Mouse (Mus musculus) hematopoietic stem cell, adult 5-6 weeks (primary cell): Measurements from ENCODE around the gene Smim4. TPM values are rescaled to one million over a fixed set of nuclear protein-coding genes. Genes with fewer than 3 reads are reported as not detected.

Experiments
- ATAC-seq, 2 experiments: fragments of 125-278 bp in 1 of 2; replicated peaks in 1 of 2; 2 replicates each; pipeline ENCODE4 v1.8.0; 2016 to 2017; ENCODE audit warnings: inconsistent platforms in 2 of 2, mild to moderate bottlenecking in 2 of 2, moderate number of reproducible peaks in 2 of 2, low read depth in 1 of 2, moderate TSS enrichment in 1 of 2; ENCODE audit not compliant: low FRiP score in 2 of 2, poor library complexity in 2 of 2, severe bottlenecking in 2 of 2, insufficient read depth in 1 of 2, low TSS enrichment in 1 of 2
- total RNA-seq: library from RNA; stranded (forward); fragments of 172-1452, 232-1000 nt; gene quantifications from 2 replicates; pipeline ENCODE4 v1.2.3, GENCODE M21; 2017

The Smim4 gene
- total RNA-seq, 1 experiment from 2014 or later = 60.0 TPM

- no peak for ATAC-seq
These were observed 50.1 kb downstream of the Smim4 start for GRCm38 (mm10) chr14:31078597-31079208.

GRCm38 (mm10) chr14:31069086-31069733, 59.5 kb downstream of the Smim4 start:
- no peak for ATAC-seq

GRCm38 (mm10) chr14:31062277-31062676, 66.5 kb downstream of the Smim4 start:
- ATAC-seq = no peak

- ATAC-seq = no peak; a peak in 1 of 4 replicates
These were observed 82.9 kb downstream of the Smim4 start for GRCm38 (mm10) chr14:31045817-31046216.

GRCm38 (mm10) chr14:31045296-31045695, 83.5 kb downstream of the Smim4 start:
- ATAC-seq = no peak

Other genes with a start within 250 kb of the Smim4 start
- gene Mustn1, start 249.8 kb downstream of the Smim4 start, total RNA-seq = not detected in 2 replicates
- 0.06 TPM in 1 of 2 replicates, not detected in the other for gene Itih4, start 242.5 kb downstream of the Smim4 start, total RNA-seq
- gene Itih3, start 205.2 kb downstream of the Smim4 start, total RNA-seq = not detected in 2 replicates
- not detected in 2 replicates for gene Itih1, start 185.7 kb downstream of the Smim4 start, total RNA-seq
- gene Nek4, start 177.6 kb downstream of the Smim4 start, total RNA-seq = 11.2 and 20.8 TPM in 2 replicates
- gene Glt8d1, start 127.6 kb downstream of the Smim4 start, total RNA-seq = 30.1 and 44.4 TPM in 2 replicates
- gene Spcs1, start 127.3 kb downstream of the Smim4 start, total RNA-seq = 68.9 and 103 TPM in 2 replicates
- 80.7 and 82.2 TPM in 2 replicates for gene Pbrm1, start 109.8 kb downstream of the Smim4 start, total RNA-seq
- gene Gnl3, start 109.8 kb downstream of the Smim4 start, total RNA-seq = 347 and 449 TPM in 2 replicates
- 54.5 and 57.9 TPM in 2 replicates for gene Nt5dc2, start 2.1 kb upstream of the Smim4 start, total RNA-seq
- 0.25 TPM in 1 of 2 replicates, not detected in the other for gene Stab1, start 39.7 kb upstream of the Smim4 start, total RNA-seq
- gene Tnnc1, start 79.4 kb upstream of the Smim4 start, total RNA-seq = not detected in 2 replicates
- gene Nisch, start 88.0 kb upstream of the Smim4 start, total RNA-seq = 101 and 126 TPM in 2 replicates
- 0.06 and 0.20 TPM in 2 replicates for gene Sema3g, start 88.9 kb upstream of the Smim4 start, total RNA-seq
- gene Phf7, start 122.4 kb upstream of the Smim4 start, total RNA-seq = 14.6 and 21.7 TPM in 2 replicates
- gene Bap1, start 122.5 kb upstream of the Smim4 start, total RNA-seq = 58.2 and 72.6 TPM in 2 replicates
- 1.1 and 1.9 TPM in 2 replicates for gene Dnah1, start 194.9 kb upstream of the Smim4 start, total RNA-seq
- gene Capn7, start 207.7 kb upstream of the Smim4 start, total RNA-seq = 61.8 and 79.4 TPM in 2 replicates